Mouse (Mus musculus): Measurements from ENCODE around the gene Btbd35f21. TPM values are rescaled to one million over a fixed set of nuclear protein-coding genes. Genes with fewer than 3 reads are reported as not detected.
"Not testable (repeated sequence)": the region's sequence is repeated elsewhere in the genome, so short reads cannot be mapped to it uniquely, and the experiment has no call there.

Btbd35f21 gene
- not detected in 2 replicates for polyA plus RNA-seq (2016; fragmentation: Nextera tagmentation; extraction: Ambion mirVana)

- not testable (repeated sequence) for ATAC-seq (ENCODE audit: low FRiP score); H3K36me3 ChIP-seq (replicated peaks); H3K4me3 ChIP-seq (replicated peaks); H3K27ac ChIP-seq; H3K9me3 ChIP-seq; H3K4me2 ChIP-seq; H3K9ac ChIP-seq; H3K27me3 ChIP-seq; H3K4me1 ChIP-seq
- no CpG with 5 or more reads among the region's 2 CpGs for WGBS
Measured at GRCm38 (mm10) chrX:32725809-32726208, at the start of gene Btbd35f21. Btbd35f21 (plus strand) TSS chrX:32726109.

Other genes with a start within 250 kb of the Btbd35f21 start
- not detected in 2 replicates for gene Btbd35f1, start 166.1 kb upstream of the Btbd35f21 start, polyA plus RNA-seq (2016; fragmentation: Nextera tagmentation; extraction: Ambion mirVana)
- gene Gm5926, start 75.4 kb upstream of the Btbd35f21 start, polyA plus RNA-seq (2016; fragmentation: Nextera tagmentation; extraction: Ambion mirVana), result not detected in 2 replicates
- gene Btbd35f30, start 168.5 kb downstream of the Btbd35f21 start, polyA plus RNA-seq (2016; fragmentation: Nextera tagmentation; extraction: Ambion mirVana), result not detected in 2 replicates
- not detected in 2 replicates for gene Gm21789, start 215.7 kb downstream of the Btbd35f21 start, polyA plus RNA-seq (2016; fragmentation: Nextera tagmentation; extraction: Ambion mirVana)
- not detected in 2 replicates for gene Btbd35f5, start 247.8 kb downstream of the Btbd35f21 start, polyA plus RNA-seq (2016; fragmentation: Nextera tagmentation; extraction: Ambion mirVana)